Mouse (Mus musculus) olfactory bulb, adult 2 months (tissue): ENCODE data around the gene E2f8.

ENCODE experiments used
- CTCF ChIP-seq: fragments of 200-500 bp; IDR thresholded peaks from 2 replicates; pipeline ENCODE4 v1.5.1; 2012; ENCODE audit warnings: low read depth, mild to moderate bottlenecking, low read length, moderate library complexity; ENCODE audit not compliant: insufficient read depth
- POLR2A ChIP-seq: fragments of 200-500 bp; IDR thresholded peaks from 2 replicates; pipeline ENCODE4 v1.6.1; 2012; ENCODE audit warnings: mild to moderate bottlenecking, low read depth, low read length, moderate library complexity; ENCODE audit not compliant: insufficient read depth

DNA sequence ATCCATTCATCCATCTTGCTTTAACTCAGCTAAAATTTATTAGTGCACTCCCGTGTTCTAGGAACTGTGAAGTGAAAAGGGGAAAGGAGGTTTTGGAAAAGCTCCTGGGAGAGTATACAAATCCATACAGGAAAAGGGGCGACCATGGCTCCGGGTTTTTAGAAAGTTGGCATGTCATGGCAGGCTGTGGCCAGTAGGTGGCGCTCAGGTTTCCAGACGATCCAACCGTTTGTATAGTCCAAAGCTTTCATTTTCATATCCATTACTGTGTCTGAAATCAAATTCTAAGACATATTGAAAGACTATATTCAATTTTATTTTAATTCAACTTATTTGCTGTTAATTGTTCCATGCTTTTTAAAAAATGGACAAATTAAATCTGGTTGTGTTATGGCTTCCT lies 12.8 kb upstream of the E2f8 start:
- TF ChIP-seq CTCF (peak; percentile 62), POLR2A (no peak)
